Comparison of ENCODE assay signal across 11 mouse cellular contexts in genomic region chr5:139259853-139260252, GRCm38 (mm10). TPM values are rescaled to one million over a fixed set of nuclear protein-coding genes. Genes with fewer than 3 reads are reported as not detected.
A peak's percentile ranks its signal among the peaks of the same experiment; 100 is the strongest.
DNase-seq lines count a peak whose midpoint lies in the region; ATAC-seq lines count a peak whose summit lies in the region.
"Had no signal": no experiment of that assay in that cellular context is flagged by ENCODE, and none has a peak within 500 bp of the region (broad histone marks: within the 10 kb centered on the region; RNA-seq: fewer than 3 reads in every experiment).

No protein-coding gene starts in this region.

- H3K27me3 ChIP-seq in hindbrain, embryonic 13.5 days: no peaks in the 10 kb centered on the region
- H3K27me3 ChIP-seq in forebrain, embryonic 14.5 days (replicated peaks; ENCODE audit: control insufficient read depth, insufficient read depth, low read length): no peaks in the 10 kb centered on the region
- H3K27me3 ChIP-seq: liver, embryonic 15.5 days had no signal

- H3K9ac ChIP-seq in hindbrain, embryonic 13.5 days: no peak overlapping the region
- no peak overlapping the region for H3K9ac ChIP-seq in forebrain, embryonic 14.5 days (ENCODE audit: low read length)
- H3K9ac ChIP-seq: liver, embryonic 15.5 days had no signal

- no peak overlapping the region for H3K27ac ChIP-seq in hindbrain, embryonic 13.5 days
- H3K27ac ChIP-seq in forebrain, embryonic 14.5 days (ENCODE audit: low read depth, low read length): no peak overlapping the region
- H3K27ac ChIP-seq: liver, embryonic 15.5 days had no signal

- H3K36me3 ChIP-seq in hindbrain, embryonic 13.5 days: peaks cover 50% of the 10 kb centered on the region
- peaks cover 59% of the 10 kb centered on the region for H3K36me3 ChIP-seq in forebrain, embryonic 14.5 days (ENCODE audit: control insufficient read depth, insufficient read depth, low read length)

- intact Hi-C loops in heart, postnatal 25 days (cut with DNase I): no loop called here

- DNase-seq in heart, adult 18-20 months: peak; percentile 40 to 57
- DNase-seq in heart, postnatal 4 days: no peak
- DNase-seq in cerebellum, postnatal 25 days: peak; percentile 54 to 72
- peak; percentile 17 for DNase-seq in heart, postnatal 25 days (ENCODE audit: low spot score)
- peak; percentile 45 for DNase-seq in lung, postnatal 14 days
- no peak for DNase-seq in frontal cortex, postnatal 14 days (ENCODE audit: low spot score in 2 of 2)
- no peak for DNase-seq in forebrain, embryonic 14.5 days (ENCODE audit: low spot score)
- DNase-seq: gastrocnemius, adult 2 months had no signal

- H3K4me2 ChIP-seq in hindbrain, embryonic 13.5 days: no peak overlapping the region
- no peak overlapping the region for H3K4me2 ChIP-seq in forebrain, embryonic 14.5 days (ENCODE audit: low read length)
- H3K4me2 ChIP-seq: liver, embryonic 15.5 days had no signal

- WGBS in hindbrain, embryonic 13.5 days: 90% methylated on average over 5 of the region's 5 CpGs
- WGBS in forebrain, embryonic 14.5 days: 95% methylated on average over 5 of the region's 5 CpGs

- no peaks in the 10 kb centered on the region for H3K9me3 ChIP-seq in hindbrain, embryonic 13.5 days
- no peaks in the 10 kb centered on the region for H3K9me3 ChIP-seq in forebrain, embryonic 14.5 days (replicated peaks; ENCODE audit: control insufficient read depth, low read length)
- H3K9me3 ChIP-seq: liver, embryonic 15.5 days had no signal

- H3K4me3 ChIP-seq in hindbrain, embryonic 13.5 days: no peak overlapping the region
- no peak overlapping the region for H3K4me3 ChIP-seq in forebrain, embryonic 14.5 days (ENCODE audit: low read depth, low read length)
- H3K4me3 ChIP-seq: gastrocnemius, adult 2 months; liver, embryonic 15.5 days had no signal

- H3K4me1 ChIP-seq in hindbrain, embryonic 13.5 days (replicated peaks): peaks cover 23% of the 10 kb centered on the region
- no peaks in the 10 kb centered on the region for H3K4me1 ChIP-seq in forebrain, embryonic 14.5 days (ENCODE audit: control insufficient read depth, insufficient read depth, low read length)

- ATAC-seq in hindbrain, embryonic 13.5 days (ENCODE audit: low FRiP score): no peak
- no peak for ATAC-seq in forebrain, embryonic 14.5 days
- ATAC-seq: hindbrain, embryonic 16.5 days had no signal

RNA-seq across cellular contexts. Expression of gene Get4, which starts 7.7 kb away (rescaled TPM):
- 10 to 100 TPM; 42.0 to 44.7 TPM for total RNA-seq in heart, adult 18-20 months (2021)
- 10 to 100 TPM; 76.4 to 80.4 TPM for total RNA-seq in heart, postnatal 4 days (2021)
- total RNA-seq in heart, postnatal 25 days (2021): 10 to 100 TPM; 40.9 to 45.2 TPM
- 113 TPM in 2 replicates for polyA plus RNA-seq in hindbrain, embryonic 13.5 days (2015; fragmentation: Nextera tagmentation; extraction: Ambion mirVana)
- 114 and 125 TPM in 2 replicates for polyA plus RNA-seq in forebrain, embryonic 14.5 days (2014; fragmentation: Nextera tagmentation; extraction: Ambion mirVana)

RNA-seq across cellular contexts. Expression of gene Sun1, which starts 59.4 kb away (rescaled TPM):
- total RNA-seq in heart, adult 18-20 months (2021): 10 to 100 TPM; 48.3 to 56.7 TPM
- total RNA-seq in heart, postnatal 4 days (2021): 10 to 100 TPM; 40.7 to 43.0 TPM
- 10 to 100 TPM; 42.4 to 53.7 TPM for total RNA-seq in heart, postnatal 25 days (2021)
- polyA plus RNA-seq in hindbrain, embryonic 13.5 days (2015; fragmentation: Nextera tagmentation; extraction: Ambion mirVana): 43.6 and 44.7 TPM in 2 replicates
- polyA plus RNA-seq in forebrain, embryonic 14.5 days (2014; fragmentation: Nextera tagmentation; extraction: Ambion mirVana): 44.4 and 49.0 TPM in 2 replicates

Comparison
In these comparisons a context has a peak if more than half of its experiments do, and no peak if none do; other contexts are left out.
1. DNase-seq: peak in heart, adult 18-20 months (2 of 2), cerebellum, postnatal 25 days (2 of 2), heart, postnatal 25 days (single experiment) and lung, postnatal 14 days (single experiment); none in heart, postnatal 4 days (single experiment), frontal cortex, postnatal 14 days (0 of 2) and forebrain, embryonic 14.5 days (single experiment).